Mouse (Mus musculus): ENCODE results near the gene Lyst.

Lyst gene

GRCm38 (mm10) chr13:13573572-13574257 is 16.5 kb upstream of the Lyst start:
- peak; percentile 95 for DNase-seq

DNA sequence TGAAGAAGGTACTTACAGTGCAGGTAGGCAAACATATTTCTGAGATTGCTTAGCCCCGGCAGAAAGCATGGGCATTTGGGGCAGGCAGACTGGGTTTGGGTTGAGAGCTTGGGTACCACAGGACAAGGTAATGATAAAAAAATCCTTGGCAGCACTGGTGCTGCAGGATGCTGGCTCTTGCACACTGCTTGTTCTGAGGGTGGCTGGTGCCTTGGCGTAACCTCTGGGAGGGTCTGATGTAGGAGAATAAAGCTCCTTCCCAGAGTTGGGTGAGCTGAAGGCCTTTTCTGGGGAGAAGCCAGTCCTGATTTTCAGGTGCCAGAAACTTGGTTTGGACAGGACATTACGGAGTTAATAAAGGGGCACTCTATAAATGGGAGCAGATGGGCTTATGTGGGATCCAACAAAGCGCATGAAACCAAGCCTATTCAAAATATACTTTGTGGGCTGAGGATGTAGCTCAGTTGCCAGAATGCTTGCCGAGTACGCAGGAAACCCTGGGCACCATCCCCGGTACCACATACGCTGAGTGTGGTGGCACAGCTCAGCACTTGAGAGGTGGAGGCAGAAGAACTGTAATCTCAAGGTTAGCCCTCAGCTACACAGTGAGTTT is 15.8 kb upstream of the Lyst start:
- DNase-seq: peak; percentile 86

DNA sequence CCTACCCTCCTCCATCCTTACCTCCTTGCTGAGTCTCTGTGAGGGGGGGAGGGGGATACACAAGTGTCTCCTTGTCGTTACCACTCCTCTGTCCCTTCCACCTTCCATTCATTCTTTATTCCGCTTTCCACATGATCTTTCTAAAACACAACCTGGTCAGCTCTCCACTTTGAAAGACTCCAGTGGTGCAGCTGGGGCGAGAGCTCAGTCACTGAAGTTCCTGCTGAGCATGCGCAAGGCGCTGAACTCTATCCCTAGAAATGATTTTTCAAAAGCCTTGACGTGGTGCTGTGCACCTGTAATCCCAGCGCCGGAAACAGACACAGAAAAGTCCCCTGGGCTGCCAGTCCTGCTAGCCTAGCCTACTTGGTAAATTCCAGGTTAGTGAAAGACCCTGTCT is 15.1 kb upstream of the Lyst start:
- DNase-seq: peak; percentile 50

- DNase-seq: no peak
Measured at GRCm38 (mm10) chr13:13576469-13577205, 13.6 kb upstream of the Lyst start.

- DNase-seq: no peak
Measured at GRCm38 (mm10) chr13:13581988-13582387, 8.2 kb upstream of the Lyst start.

- DNase-seq: no peak
Measured at GRCm38 (mm10) chr13:13583473-13583872, 6.7 kb upstream of the Lyst start.

DNA sequence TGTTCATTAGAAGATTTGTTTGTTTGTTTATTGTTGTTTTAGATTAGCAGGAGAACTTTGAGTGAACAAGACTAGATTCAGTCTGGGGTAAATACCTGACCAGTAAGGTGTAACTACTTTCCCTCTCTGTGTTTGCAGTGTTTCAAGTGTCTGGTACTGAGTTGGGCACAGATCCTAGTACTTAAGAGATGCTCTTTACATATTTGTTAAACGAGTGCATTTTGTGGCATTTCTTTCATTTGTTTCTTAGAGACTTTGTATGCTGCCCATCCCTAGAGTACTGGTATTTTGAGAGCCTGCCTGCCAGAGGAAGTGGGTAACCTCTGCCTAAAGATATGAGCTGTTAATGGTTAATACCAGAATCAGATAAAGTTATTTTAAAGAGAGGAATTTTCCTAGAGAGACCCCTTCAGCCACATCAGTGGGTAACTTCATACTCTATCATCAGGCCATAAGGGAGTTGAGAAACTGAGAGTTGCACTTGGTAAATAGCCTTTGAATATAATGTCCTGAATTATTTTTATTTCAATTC is 2.5 kb upstream of the Lyst start:
- DNase-seq: no peak

GRCm38 (mm10) chr13:13588518-13588917 is 1.7 kb upstream of the Lyst start:
- DNase-seq: no peak

GRCm38 (mm10) chr13:13589032-13589431 is 1.2 kb upstream of the Lyst start:
- no peak for DNase-seq

- DNase-seq: no peak
Measured at GRCm38 (mm10) chr13:13591892-13592291, 1.7 kb downstream of the Lyst start.

- DNase-seq: no peak
Measured at GRCm38 (mm10) chr13:13596424-13597044, 6.3 kb downstream of the Lyst start.

DNA sequence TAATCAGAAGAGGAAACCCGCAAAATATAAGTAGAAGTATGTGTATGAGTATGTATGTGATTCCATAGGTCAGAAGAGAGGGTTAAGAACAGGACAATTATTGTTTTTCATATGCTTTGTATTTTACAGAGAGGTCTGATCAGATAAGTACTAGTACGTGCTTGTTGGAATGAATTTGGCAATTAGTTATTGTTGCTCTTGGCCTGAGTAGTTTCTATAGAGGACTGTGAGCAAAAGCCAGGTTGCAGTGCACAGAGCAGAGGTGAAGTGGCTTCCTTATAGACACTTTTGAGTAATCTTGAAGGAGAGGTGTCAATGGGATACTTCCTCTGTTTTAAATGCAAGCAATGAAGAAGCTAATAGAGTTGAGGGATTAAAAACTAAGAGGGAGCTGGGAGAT is 7.7 kb downstream of the Lyst start:
- DNase-seq: no peak

GRCm38 (mm10) chr13:13601407-13601806 is 11.2 kb downstream of the Lyst start:
- no peak for DNase-seq

- no peak for DNase-seq
Measured at GRCm38 (mm10) chr13:13606149-13606548, 16.0 kb downstream of the Lyst start.

DNA sequence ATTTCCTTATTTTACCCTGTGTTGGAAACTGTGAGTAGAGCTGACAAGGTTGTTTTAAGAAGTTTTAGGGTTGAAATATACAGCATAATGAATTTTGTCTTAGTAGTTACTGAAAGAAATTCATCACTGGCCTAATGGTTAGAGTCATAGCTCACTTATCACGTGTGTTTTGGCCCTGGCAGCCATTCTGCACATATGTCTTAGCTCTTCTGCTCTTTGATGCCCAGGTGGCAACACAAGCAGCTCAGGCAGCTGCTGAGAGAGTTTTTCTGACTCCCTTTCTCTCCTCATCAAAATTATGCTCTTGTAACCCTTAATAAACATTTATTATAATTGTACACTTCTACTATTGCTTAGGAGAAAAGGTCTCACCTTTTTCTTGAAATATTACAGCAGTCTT is 18.1 kb downstream of the Lyst start:
- DNase-seq: no peak

DNA sequence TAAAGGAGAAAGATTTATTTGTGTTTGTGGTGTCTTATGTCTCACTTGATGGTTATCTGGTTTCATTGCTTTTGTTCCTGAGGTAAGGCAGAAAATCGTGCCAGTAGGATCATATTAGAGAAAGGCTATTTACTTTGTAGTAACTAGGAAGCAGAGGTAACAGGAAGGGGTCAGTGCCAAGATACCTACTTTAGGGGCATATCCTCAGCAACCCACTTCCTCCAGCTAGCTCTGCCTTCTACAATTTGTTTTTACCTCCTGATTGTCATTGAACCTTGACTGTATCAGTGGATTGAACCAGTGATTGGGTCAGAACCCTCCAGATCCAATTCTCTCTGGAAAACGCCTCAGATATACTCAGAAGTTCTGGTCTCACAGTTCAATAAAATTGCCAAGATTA is 19.5 kb downstream of the Lyst start:
- DNase-seq: no peak

GRCm38 (mm10) chr13:13612882-13613281 is 22.7 kb downstream of the Lyst start:
- DNase-seq: no peak

DNA sequence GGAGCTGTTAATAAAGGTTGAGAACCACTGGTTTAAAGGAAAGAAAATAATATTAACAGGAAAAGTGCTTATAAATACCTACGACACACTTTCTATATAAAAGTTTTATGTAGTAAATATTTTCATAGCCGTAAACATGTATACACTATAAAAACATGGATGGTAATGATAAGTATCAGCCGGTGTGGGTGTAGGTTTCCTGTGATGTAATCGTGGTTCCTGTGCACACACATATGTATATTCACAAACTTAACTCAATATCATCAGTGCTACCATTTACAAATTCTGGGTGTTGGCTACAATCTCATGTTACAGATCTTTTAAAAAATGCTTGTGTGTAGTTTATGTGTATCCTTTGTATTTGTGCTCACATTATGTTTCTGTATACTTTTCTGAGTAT is 24.0 kb downstream of the Lyst start:
- no peak for DNase-seq

- DNase-seq: peak; percentile 64
Measured at GRCm38 (mm10) chr13:13621456-13621855, 31.3 kb downstream of the Lyst start.

- DNase-seq: no peak
Measured at GRCm38 (mm10) chr13:13622565-13622964, 32.4 kb downstream of the Lyst start.

DNA sequence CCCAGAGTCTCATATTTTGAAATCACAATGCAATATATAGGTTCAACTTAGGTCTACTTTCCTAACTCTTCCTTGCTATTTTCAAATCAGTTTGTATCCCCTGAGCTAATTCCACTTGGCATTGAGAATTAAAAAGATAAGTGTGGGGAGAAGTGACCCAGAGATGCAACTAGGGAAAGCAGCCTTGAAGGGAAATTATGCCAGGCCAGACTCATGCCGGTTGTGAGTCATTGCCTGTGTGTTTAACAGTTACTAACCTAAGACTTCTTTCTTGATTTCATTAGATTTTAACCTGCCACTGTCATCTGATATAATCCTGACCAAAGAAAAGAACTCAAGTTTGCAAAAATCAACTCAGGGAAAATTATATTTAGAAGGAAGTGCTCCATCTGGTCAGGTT is 43.5 kb downstream of the Lyst start:
- DNase-seq: no peak

- no peak for DNase-seq
Measured at GRCm38 (mm10) chr13:13634706-13635105, 44.5 kb downstream of the Lyst start.

DNA sequence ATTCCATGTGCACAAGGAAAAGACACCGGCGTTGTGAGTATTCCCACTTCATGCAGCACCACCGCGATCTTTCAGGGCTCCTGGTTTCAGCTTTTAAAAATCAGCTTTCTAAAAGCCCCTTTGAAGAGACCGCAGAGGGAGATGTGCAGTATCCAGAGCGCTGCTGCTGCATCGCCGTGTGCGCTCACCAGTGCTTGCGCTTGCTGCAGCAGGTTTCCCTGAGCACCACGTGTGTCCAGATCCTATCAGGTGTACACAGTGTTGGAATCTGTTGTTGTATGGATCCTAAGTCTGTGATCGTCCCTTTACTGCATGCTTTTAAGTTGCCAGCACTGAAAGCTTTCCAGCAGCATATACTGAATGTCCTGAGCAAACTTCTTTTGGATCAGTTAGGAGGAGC is 45.0 kb downstream of the Lyst start:
- no peak for DNase-seq

GRCm38 (mm10) chr13:13637577-13637976 is 47.4 kb downstream of the Lyst start:
- DNase-seq: no peak

All from cerebellum, adult 11-12 months (tissue).